Mouse (Mus musculus) MEL (cell line): ENCODE measurements at regions not wholly inside any gene's neighbourhood (a gene's known extent, or its start where the extent isn't known, plus 50 kb on each side); places are given as distances from the start of the nearest gene placed in this dataset.

Experiments used
- CTCF ChIP-seq, 3 experiments: IDR thresholded peaks in 2 of 3; conservative IDR thresholded peaks in 1 of 3; 2 replicates each; pipeline ENCODE4 v1.5.1; 2011 to 2012; ENCODE audit warnings: low read length in 3 of 3, low read depth in 2 of 3, mild to moderate bottlenecking in 2 of 3, improper control_type of control experiment in 1 of 3, inconsistent platforms in 1 of 3, mixed read lengths in 1 of 3, moderate library complexity in 1 of 3; ENCODE audit not compliant: control insufficient read depth in 1 of 3, insufficient read depth in 1 of 3, poor library complexity in 1 of 3, severe bottlenecking in 1 of 3
- GATA1 ChIP-seq: IDR thresholded peaks from 2 replicates; pipeline ENCODE4 v1.6.1; 2011; ENCODE audit warnings: low read depth, low read length, improper control_type of control experiment
- HCFC1 ChIP-seq: IDR thresholded peaks from 2 replicates; pipeline ENCODE4 v1.6.1; 2012; ENCODE audit warnings: low read depth, mild to moderate bottlenecking, inconsistent platforms, low read length, improper control_type of control experiment, moderate library complexity
- MAX ChIP-seq: IDR thresholded peaks from 2 replicates; pipeline ENCODE4 v1.6.1; 2011; ENCODE audit warnings: low read length, improper control_type of control experiment
- POLR2A ChIP-seq, 2 experiments: IDR thresholded peaks; 2 replicates each; pipeline ENCODE4 v1.6.1; 2011 to 2012; ENCODE audit warnings: low read length in 2 of 2, mild to moderate bottlenecking in 2 of 2, control low read depth in 1 of 2, improper control_type of control experiment in 1 of 2, low read depth in 1 of 2, moderate library complexity in 1 of 2; ENCODE audit not compliant: control insufficient read depth in 1 of 2, insufficient read depth in 1 of 2, poor library complexity in 1 of 2
- POLR2AphosphoS5 ChIP-seq: IDR thresholded peaks from 2 replicates; pipeline ENCODE4 v1.6.1; 2012; ENCODE audit warnings: low read depth, borderline replicate concordance, mild to moderate bottlenecking, inconsistent platforms, low read length, moderate library complexity, mixed read lengths
- TAL1 ChIP-seq: IDR thresholded peaks from 2 replicates; pipeline ENCODE4 v1.6.1; 2012; ENCODE audit warnings: mild to moderate bottlenecking, inconsistent platforms, low read length, moderate library complexity, mixed read lengths
- USF2 ChIP-seq, 2 experiments: IDR thresholded peaks; 2 replicates each; pipeline ENCODE4 v1.6.1; 2011 to 2012; ENCODE audit warnings: improper control_type of control experiment in 2 of 2, low read length in 2 of 2, borderline replicate concordance in 1 of 2, inconsistent platforms in 1 of 2, low read depth in 1 of 2, mild to moderate bottlenecking in 1 of 2; ENCODE audit not compliant: insufficient read depth in 1 of 2

DNA sequence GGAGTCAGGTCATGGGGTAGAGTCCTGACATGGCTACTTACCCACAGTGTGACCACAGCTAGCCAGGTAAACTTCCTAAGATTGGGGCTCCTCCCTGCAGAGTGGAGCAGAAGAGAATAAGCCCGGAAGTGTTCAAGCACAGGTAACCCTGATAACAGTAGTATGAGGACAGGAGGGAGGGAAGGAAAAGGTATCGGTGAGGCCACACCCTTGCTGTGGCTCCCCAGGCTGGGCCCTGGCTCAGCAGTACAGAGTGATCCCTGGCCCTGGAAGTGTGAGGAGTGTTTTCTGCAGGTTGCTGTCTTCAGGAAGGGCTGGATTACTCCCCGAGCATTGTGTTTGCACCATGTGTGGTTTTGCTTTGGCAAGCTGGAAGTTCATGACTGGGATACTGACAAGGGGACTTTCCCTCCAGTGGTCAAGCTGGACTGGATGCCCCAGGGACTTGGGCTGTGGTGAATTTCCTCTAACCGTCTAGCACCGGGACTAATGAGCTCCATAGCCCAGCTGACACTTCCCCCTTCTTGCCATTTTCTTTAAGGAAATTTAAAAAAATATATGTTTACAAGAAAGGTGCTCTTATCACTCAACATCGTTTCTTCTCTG lies 97.2 kb upstream of the Serbp1 start:
- TF ChIP-seq POLR2AphosphoS5 (no peak), MAX (no peak), GATA1 (no peak), CTCF (IDR thresholded peaks at IDR 0.05 in 2 of 3, conservative IDR thresholded peaks at IDR 0.05 in 1 of 3; ENCODE audit: control insufficient read depth in 1 of 3, insufficient read depth in 1 of 3, low read depth in 2 of 3, low read length in 3 of 3, poor library complexity in 1 of 3, severe bottlenecking in 1 of 3) (no peak), TAL1 (no peak), POLR2A (IDR thresholded peaks at IDR 0.05; ENCODE audit: control insufficient read depth in 1 of 2, insufficient read depth in 1 of 2, low read depth in 1 of 2, low read length in 2 of 2, poor library complexity in 1 of 2) (no peak), USF2 (IDR thresholded peaks at IDR 0.05; ENCODE audit: borderline replicate concordance in 1 of 2, insufficient read depth in 1 of 2, low read depth in 1 of 2, low read length in 2 of 2) (no peak), HCFC1 (no peak)
